Mouse (Mus musculus) cerebellum, postnatal 36 days (tissue): ENCODE results near the gene Ubtf.
"Not testable (repeated sequence)": the region's sequence is repeated elsewhere in the genome, so short reads cannot be mapped to it uniquely, and the experiment has no call there.

Source experiments
- DNase-seq, 2 experiments: peaks; one replicate each; pipeline ENCODE4 v3.0.0; 2021 to 2022; ENCODE audit warnings: mixed read lengths in 2 of 2

The Ubtf gene

GRCm38 (mm10) chr11:102319410-102319792, at the start of gene Ubtf:
Gene Ubtf, minus strand, starts transcription at chr11:102319742.
- peak; percentile 89 to 93 for DNase-seq

GRCm38 (mm10) chr11:102369263-102369662, 49.7 kb upstream of the Ubtf start:
- DNase-seq, result no peak

- DNase-seq, result no peak
These were observed 48.8 kb upstream of the Ubtf start for GRCm38 (mm10) chr11:102368347-102368746.

DNA sequence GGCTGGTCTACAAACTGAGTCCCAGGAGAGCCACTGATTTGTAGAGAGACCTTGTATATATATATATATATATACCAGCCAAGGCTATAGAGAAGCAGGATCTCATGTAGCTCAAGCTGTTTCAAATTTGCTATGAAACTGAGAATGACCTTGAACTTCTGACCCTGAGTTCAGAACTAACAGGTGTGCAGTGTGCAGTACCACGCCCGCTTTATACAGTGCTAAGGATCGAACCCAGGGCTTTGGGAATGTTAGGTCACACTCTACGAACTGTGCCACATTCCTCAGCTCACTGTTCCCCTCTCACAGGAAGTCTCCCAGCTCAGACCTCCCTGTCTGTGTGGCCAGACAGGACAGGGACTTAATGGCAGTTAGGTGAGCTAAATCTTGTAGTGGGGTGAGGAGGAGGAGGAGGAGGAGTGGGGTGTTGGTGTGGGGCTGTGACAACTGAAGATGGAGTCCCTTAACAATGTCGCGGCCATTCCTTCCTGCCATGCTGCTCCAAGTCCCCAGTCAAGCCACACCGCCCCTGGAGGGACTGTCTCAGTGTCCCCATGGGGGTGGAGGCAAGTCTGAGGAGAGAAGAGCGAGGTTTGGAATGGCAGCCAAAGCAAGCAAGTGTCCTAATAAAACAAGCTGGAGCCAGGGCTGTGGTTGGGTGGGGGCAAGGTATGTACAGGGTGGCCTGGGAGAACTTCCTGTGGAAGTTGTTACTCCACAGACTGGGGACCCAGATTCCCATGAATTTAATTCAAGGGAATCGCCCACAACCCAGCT, 48.1 kb upstream of the Ubtf start:
- DNase-seq, result no peak

- not testable (repeated sequence) for DNase-seq
These were observed 46.6 kb upstream of the Ubtf start, which contains the start of gene Slc4a1 for GRCm38 (mm10) chr11:102366103-102366502. Gene Slc4a1, minus strand, starts transcription at chr11:102366203.

DNA sequence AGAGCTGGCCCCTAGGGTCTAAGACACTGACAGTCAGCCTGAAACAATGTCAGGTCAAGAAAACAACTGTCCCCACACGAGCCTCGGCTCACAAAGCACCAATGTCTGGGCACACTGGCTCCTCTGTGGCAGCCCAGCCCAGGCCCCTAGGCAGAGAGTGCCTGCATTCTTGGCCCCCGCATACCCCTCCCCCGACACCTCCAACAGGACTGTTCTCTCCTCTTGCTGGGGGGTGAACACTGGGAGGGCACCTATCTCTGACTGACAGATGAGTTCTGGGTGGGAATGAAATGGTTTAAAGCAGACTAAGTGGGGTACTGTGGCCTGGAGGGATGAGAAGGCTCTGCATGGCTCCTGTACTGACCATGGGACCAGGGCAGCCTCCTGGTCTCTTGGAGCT, 46.2 kb upstream of the Ubtf start:
- no peak for DNase-seq

- DNase-seq, result no peak
These were observed 45.2 kb upstream of the Ubtf start for GRCm38 (mm10) chr11:102364570-102365371.

GRCm38 (mm10) chr11:102363623-102364022, 44.1 kb upstream of the Ubtf start:
- no peak for DNase-seq

- DNase-seq, result no peak
These were observed 42.4 kb upstream of the Ubtf start for GRCm38 (mm10) chr11:102361776-102362495.

DNA sequence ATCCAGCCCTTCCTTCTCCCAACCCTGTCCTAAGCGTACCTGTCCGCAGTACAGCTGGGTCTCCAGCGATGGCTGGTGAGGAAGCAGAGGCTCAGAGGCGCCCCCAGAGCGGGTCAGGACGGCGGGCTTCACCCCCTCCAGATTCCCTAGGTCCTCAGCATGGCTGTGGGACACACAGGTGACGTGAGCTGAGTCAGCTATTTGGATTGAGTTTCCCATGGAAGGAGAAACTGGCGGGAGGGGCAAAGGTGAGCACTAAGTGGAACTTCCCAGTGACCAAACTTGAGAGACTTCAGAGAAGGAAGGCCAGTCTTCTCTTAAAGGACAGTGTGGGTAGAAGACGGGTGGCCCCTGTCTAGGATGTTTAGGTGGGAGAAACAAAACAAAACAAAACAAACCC, 38.8 kb upstream of the Ubtf start:
- DNase-seq, result no peak

DNA sequence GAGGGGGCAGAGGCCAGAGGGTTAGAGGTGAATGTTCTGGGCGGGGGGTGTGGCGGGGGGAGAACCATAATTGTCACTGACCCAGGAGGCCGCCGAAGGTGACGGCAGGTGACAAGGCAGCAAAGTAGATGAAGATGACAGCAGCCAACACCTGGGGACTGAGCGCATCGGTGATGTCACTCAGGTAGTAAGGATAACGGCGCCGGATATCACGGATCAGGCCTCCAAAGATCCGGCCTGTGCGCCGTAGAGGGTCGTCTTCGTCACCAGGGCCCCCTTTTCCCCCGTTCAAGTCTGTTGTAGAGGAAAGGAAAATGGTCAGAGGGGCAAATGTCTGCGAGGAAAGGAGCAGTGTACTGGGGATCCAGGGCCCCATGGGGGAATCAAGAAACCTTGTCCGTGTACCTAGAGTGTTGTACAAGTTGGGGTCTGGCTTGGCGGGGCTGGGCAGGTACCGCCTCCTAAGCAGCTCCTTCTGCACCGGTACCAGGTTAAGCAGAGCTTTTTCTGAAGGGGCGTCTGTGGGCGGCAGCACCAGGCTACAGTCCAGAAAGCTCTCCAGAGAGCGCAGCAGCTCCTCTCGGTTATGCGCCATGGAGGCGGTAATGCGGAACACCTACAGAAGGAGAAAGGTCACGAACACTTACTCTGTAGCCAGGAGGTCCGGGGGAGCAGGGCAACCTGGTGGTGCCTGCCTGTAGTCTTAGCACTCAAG, 37.3 kb upstream of the Ubtf start:
- no peak for DNase-seq

- no peak for DNase-seq
These were observed 36.6 kb upstream of the Ubtf start for GRCm38 (mm10) chr11:102356190-102356589.

DNA sequence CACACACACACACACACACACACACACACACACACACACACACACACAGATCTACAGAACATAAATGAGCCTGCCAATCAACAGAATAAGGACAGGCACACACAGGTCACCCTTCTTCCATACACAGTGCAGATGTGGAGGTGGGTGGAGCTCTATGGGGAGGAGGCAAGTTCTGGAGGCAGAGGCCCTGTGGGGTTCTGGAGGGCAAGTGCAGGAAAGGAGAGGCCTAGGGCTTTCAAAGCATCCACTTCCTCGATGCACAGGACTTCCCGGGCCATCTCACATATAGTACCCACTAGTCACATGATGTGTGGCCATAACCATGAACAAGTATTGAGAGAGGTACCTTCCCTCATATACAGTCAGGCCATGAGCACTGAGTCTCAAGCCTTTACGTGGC, 36.0 kb upstream of the Ubtf start:
- DNase-seq, result no peak

DNA sequence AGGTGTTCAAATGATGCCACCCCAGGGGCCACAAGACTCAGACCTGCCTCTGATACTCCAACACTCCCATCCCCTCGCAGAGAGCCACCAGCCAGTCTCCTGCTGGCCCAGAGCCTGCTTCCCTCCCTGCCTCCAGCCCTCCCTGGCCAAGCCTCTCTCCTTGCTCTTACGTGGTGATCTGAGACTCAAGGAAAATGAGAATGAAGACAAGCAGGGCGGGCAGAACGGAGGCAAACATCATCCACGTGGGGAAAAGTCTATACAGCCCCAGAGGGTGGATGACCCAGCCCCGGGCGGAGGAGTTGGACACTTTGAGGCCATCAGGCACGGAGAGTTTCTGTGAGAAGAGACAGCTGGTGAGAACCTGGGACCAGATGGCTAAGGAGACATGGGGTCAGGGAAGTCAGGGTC, 33.5 kb upstream of the Ubtf start:
- peak; percentile 67 to 68 for DNase-seq

DNA sequence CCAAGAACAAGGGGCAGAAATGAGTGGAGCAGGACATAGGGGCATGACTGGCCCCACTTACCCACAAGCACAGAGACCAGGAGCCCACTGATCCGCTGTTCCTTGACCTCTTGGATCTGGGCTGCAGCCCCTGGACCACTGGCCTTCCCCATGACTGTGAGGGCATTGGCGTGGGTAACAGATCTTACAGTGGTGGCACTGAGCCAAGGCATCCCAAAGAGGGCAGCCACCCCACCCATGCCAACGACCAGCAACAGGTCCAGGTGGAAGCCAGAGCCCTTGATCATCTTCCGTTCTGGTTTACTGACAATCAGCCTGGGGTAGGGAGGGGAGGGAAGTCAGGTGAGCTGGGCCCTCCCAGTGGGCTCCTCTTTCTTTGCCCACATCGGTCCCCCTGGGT, 32.8 kb upstream of the Ubtf start:
- DNase-seq, result no peak

DNA sequence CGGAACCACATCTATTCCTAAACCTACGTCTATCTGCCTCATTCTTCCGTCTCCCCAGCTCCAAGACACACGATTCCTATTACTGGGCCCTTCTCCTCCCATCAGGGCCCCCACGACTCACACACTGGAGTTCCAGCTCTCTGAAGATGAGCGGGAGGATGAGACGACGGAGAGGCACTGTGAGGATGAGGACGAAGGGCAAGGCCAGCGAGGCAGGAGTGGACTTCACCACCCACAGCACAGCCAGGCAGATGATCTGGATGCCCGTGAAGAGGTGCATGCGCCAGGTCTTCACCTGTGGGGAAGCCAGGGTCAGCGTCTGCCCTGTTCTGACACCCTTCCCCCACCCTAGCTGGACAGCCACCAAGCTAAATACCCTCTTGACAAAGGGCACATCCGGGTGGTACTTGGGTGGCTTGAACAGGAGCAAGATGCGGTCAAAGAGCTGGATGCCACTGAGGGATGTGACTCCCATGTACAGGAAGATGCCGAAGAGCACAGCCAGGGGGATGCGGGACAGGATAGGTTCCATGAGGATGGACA, 31.5 kb upstream of the Ubtf start:
- no peak for DNase-seq

DNA sequence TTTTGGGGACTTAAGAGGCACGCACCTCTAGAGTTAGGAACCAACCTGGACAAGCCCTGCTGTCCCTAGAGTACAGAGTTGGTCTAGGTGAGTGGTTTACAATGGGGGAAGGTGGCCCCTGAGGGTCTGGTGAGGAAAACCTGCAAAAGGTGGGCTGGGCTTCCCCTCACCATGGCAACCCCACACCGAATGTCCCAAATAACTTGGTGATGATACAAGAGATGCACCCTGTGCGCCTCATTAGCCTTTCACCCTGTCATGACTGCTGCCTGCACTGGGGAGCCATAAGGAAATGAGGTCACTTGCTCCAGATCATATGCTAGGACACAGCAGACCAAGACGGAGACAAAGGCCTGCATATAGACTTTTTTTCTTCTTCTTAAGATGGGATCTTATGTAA, 30.9 kb upstream of the Ubtf start:
- no peak for DNase-seq

DNA sequence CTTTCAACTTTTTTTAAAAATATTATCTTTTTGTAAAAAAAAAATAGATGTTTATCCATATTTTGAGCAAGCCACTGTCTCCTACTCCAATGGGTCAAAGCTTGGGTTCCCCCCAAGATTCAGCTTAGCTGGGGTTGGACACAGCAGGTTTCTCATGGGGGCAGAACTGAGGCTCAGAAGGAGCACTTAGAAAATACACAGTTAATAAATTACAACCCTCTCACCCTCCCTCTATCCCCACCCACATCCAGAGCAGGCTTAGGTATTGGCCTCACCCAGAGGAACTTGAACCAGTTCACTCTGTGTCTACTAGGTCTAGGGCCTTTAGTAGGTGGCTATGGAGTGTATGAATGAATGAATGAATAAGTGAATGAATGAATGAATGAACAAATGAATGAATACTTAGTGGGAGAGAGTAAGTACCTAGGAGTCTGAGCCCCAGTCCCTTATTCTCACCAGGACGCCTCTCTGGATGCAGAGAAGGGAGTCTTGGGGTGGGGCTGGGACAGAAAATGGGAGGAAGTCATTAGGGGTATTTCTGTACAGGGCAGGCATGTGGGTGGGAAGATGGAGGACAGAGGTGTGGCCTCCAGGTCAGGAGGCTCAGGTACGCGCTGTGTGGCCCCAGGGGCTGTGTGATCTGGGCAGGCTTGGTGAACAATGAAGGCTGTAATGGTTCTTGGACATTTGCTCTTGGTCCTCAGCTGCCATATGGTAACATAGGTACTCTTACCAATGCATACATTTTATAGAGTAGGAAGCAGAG, 29.8 kb upstream of the Ubtf start:
- DNase-seq, result no peak

- no peak for DNase-seq
These were observed 29.2 kb upstream of the Ubtf start for GRCm38 (mm10) chr11:102348771-102349170.

- no peak for DNase-seq
These were observed 28.6 kb upstream of the Ubtf start for GRCm38 (mm10) chr11:102348101-102348585.

GRCm38 (mm10) chr11:102347683-102348082, 28.1 kb upstream of the Ubtf start:
- no peak for DNase-seq

DNA sequence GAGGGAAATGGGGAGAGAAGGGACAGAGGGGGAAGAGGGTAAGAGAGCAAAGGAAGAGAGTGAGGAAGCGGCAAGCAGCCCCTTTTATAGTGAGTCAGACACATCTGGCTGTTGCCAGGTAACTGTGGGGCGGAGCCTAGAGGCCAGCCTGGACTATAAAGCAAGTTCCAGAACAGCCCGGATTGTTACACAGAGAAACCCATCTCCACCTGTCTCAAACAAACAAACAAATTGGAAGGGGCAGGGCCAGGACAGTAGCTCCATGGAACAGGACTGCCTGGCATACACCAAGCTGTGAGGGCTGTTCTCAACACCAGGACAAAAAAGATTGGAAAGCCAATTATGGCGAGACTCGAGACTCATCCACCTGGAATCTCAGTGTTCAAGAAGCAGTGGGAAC, 27.4 kb upstream of the Ubtf start:
- DNase-seq, result no peak
